Mouse (Mus musculus) midbrain, embryonic 11.5 days (tissue): Measurements from ENCODE around the gene Cblb. TPM values are rescaled to one million over a fixed set of nuclear protein-coding genes. Genes with fewer than 3 reads are reported as not detected.

Experiments used
- ATAC-seq: fragments of 200-750 bp; cut with Nextera tagmentation; 2 replicates; pipeline ENCODE4 v1.8.0; 2017; ENCODE audit warnings: moderate TSS enrichment, moderate library complexity; ENCODE audit not compliant: low FRiP score
- DNase-seq: peaks from one replicate; pipeline ENCODE4 v3.0.0; 2015; ENCODE audit warnings: low spot score; ENCODE audit errors: missing footprints
- H3K27ac ChIP-seq: fragments of 300-500 bp; sonication (generic); 2 replicates; pipeline ENCODE4 v1.5.1; 2014; ENCODE audit warnings: low read depth, low read length
- H3K27me3 ChIP-seq: fragments of 300-500 bp; sonication (generic); 2 replicates; pipeline ENCODE4 v1.6.1; 2014; ENCODE audit warnings: mild to moderate bottlenecking, low read length, moderate library complexity, mixed read lengths; ENCODE audit not compliant: control insufficient read depth, insufficient read depth
- H3K36me3 ChIP-seq: fragments of 300-500 bp; sonication (generic); 2 replicates; pipeline ENCODE4 v1.6.1; 2014; ENCODE audit warnings: mild to moderate bottlenecking, low read length, moderate library complexity, mixed read lengths; ENCODE audit not compliant: control insufficient read depth, insufficient read depth
- H3K4me1 ChIP-seq: fragments of 300-500 bp; sonication (generic); 2 replicates; pipeline ENCODE4 v1.6.1; 2014; ENCODE audit warnings: low read length; ENCODE audit not compliant: control insufficient read depth, insufficient read depth
- H3K4me2 ChIP-seq: fragments of 300-500 bp; sonication (generic); 2 replicates; pipeline ENCODE4 v1.6.1; 2014; ENCODE audit warnings: mild to moderate bottlenecking, moderate library complexity
- H3K4me3 ChIP-seq: fragments of 300-500 bp; sonication (generic); 2 replicates; pipeline ENCODE4 v1.5.1; 2014; ENCODE audit warnings: low read depth, low read length
- H3K9ac ChIP-seq: fragments of 300-500 bp; sonication (generic); 2 replicates; pipeline ENCODE4 v1.6.1; 2014; ENCODE audit warnings: low read length
- H3K9me3 ChIP-seq: fragments of 300-500 bp; sonication (generic); 2 replicates; pipeline ENCODE4 v1.6.1; 2016; ENCODE audit warnings: low read length; ENCODE audit not compliant: control insufficient read depth
- WGBS: fragments of 180-500 bp; shearing (Covaris S2); extraction: QIAGEN DNeasy Blood & Tissue Kit; methylation state at CpG from one replicate; pipeline ENCODE4 v1.1.7; 2014; 5-methylcytosine and 5-hydroxymethylcytosine counted together
- polyA plus RNA-seq: library from polyadenylated mRNA; unstranded; fragments of >200 nt; fragmentation: Nextera tagmentation; extraction: Ambion mirVana; gene quantifications from 2 replicates; pipeline ENCODE4 v1.2.1, GENCODE M21; 2014

Gene Cblb
- polyA plus RNA-seq, 1 experiment from 2014 or later = 38.6 TPM

DNA sequence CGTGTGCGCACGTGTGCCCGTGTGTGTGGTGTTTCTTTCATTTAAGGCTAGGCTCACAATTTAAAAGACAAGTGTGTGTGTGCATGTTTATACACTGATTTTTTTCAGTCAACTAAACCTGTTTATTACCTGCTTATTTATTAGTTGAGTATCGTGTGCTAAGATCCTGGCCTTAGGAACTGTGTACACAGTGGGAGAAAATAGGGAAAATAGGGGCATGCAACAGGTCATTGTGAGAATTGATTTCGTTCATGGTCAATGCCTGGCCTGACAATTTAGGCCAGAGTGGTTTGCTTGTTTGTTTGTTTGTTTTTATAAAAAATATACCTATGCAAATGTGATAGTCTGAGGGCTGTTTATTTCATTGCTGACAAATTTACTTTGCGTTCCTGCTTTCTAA is 13.5 kb downstream of the Cblb start:
- no peaks in the 10 kb centered on the region for H3K27me3 ChIP-seq
- H3K27ac ChIP-seq = no peak overlapping the region
- no peak for ATAC-seq
- no peak overlapping the region for H3K4me3 ChIP-seq
- no peak overlapping the region for H3K9ac ChIP-seq
- peaks cover 3% of the 10 kb centered on the region; the same call in 1 of the 2 replicates for H3K4me1 ChIP-seq
- no peaks in the 10 kb centered on the region for H3K9me3 ChIP-seq
- H3K4me2 ChIP-seq = no peak overlapping the region
- peaks cover 14% of the 10 kb centered on the region; the same call in 1 of the 2 replicates for H3K36me3 ChIP-seq
- DNase-seq = peak; percentile 69
- whole genome bisulfite sequencing = 94% methylated on average over 7 of the region's 7 CpGs

DNA sequence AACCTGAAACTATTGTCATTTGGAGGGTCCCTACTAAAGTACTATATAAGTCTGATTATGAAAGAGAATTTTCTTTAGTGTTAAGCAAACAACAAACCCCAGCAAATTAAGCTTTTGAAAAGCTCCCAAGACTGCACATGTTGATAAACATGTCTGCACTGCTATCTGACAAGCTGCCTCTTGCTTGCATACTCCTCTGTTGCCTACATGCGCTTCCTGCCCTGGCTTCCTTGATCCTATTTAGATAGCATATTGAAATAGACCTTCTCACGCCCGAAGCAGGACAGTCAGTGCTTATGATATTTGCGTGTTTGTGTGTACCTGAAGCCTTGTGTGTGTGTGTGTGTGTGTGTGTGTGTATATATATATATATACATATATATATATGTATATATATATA is 14.0 kb downstream of the Cblb start:
- Histone ChIP-seq H3K36me3 (peaks cover 12% of the 10 kb centered on the region; the same call in 1 of the 2 replicates), H3K27me3 (no peaks in the 10 kb centered on the region)
- 89% methylated on average over 4 of the region's 4 CpGs for WGBS

DNA sequence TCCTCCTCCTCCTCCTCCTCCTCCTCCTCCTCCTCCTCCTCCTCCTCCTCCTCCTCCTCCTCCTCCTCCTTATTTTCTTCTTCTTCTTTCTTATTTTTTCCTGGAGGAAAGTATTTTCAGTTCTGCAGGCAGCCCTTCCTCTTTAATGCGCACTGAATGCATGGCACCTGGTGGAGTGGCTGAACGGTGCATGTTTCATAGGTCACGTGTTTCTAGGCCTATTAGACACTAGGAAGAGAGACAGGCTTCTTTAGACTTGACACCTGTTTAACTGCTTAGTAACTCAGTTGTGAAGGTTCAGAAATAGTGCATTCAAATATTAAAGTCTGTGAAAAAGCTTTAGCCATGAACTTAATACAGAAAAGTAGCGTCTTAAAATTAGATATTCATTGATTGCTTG is 15.4 kb downstream of the Cblb start:
- Histone ChIP-seq H3K27ac (no peak overlapping the region), H3K4me3 (no peak overlapping the region), H3K36me3 (peaks cover 13% of the 10 kb centered on the region; the same call in 1 of the 2 replicates), H3K4me1 (peaks cover 3% of the 10 kb centered on the region; the same call in 1 of the 2 replicates), H3K27me3 (no peaks in the 10 kb centered on the region), H3K4me2 (no peak overlapping the region), H3K9ac (no peak overlapping the region), H3K9me3 (no peaks in the 10 kb centered on the region)
- ATAC-seq (no peak), DNase-seq (no peak)
- WGBS = 97% methylated on average over 4 of the region's 4 CpGs

More for the DNA sequence above, 14.0 kb downstream of the Cblb start:
- H3K4me3 ChIP-seq = no peak overlapping the region
- H3K4me2 ChIP-seq = no peak overlapping the region
- H3K9ac ChIP-seq = no peak overlapping the region
- H3K9me3 ChIP-seq = no peaks in the 10 kb centered on the region
- no peak for DNase-seq
- no peak overlapping the region for H3K27ac ChIP-seq
- no peak for ATAC-seq
- peaks cover 3% of the 10 kb centered on the region; the same call in 1 of the 2 replicates for H3K4me1 ChIP-seq

DNA sequence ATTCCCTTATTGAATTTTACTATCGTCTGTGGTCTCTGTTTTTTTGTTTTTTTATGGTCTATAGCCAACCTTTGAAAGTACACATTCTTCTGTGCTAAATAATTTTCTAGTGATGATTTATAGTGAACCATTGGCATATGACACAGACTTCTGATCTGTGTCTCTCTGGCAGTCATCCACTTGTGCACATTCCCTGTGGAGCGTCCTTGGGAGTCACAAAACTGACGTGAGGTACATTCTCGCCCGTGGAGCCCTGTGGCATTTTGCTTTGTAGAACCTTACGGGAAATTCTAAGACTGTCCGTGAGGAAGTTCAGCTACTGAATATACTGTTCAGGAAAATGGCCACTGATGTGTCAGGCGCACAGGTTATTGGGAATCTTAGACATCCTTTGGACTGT is 20.1 kb downstream of the Cblb start:
- no peak for ATAC-seq
- Histone ChIP-seq H3K4me3 (no peak overlapping the region), H3K27ac (no peak overlapping the region), H3K9ac (no peak overlapping the region), H3K4me1 (0 out of 2 replicates have a peak, but pooled peaks cover 8% of the 10 kb centered on the region), H3K9me3 (no peaks in the 10 kb centered on the region), H3K27me3 (no peaks in the 10 kb centered on the region), H3K4me2 (no peak overlapping the region), H3K36me3 (peaks cover 13% of the 10 kb centered on the region; the same call in 1 of the 2 replicates)
- DNase-seq = no peak
- 94% methylated on average over 8 of the region's 8 CpGs for WGBS

DNA sequence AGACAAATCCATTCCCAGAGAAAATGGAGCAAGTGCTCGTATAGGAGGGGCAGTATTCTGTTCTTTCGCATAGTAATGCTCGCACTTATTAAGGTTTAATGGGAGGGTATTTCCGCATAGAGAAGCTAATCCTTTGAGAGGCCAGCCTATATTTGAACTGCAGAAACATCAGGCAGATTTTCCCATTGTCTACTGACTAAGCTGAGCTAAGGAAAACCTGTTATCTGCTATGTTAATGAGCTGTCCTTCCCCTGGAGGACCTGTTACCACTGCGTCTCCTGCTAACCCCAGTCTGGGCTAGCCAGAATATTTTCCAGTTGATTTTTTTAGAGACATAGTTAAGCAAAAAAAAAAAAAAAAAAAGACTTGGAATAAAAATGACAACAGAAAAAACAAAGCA is 21.7 kb downstream of the Cblb start:
- no peak overlapping the region for H3K4me2 ChIP-seq
- ATAC-seq (peak; percentile 78), DNase-seq (no peak)
- no peak overlapping the region for H3K9ac ChIP-seq
- H3K4me3 ChIP-seq = no peak overlapping the region
- H3K27ac ChIP-seq = no peak overlapping the region
- H3K4me1 ChIP-seq = 0 out of 2 replicates have a peak, but pooled peaks cover 8% of the 10 kb centered on the region
- WGBS = 34% methylated on average over 5 of the region's 5 CpGs
- peaks cover 7% of the 10 kb centered on the region; the same call in 1 of the 2 replicates for H3K36me3 ChIP-seq
- H3K9me3 ChIP-seq = no peaks in the 10 kb centered on the region
- H3K27me3 ChIP-seq = no peaks in the 10 kb centered on the region

DNA sequence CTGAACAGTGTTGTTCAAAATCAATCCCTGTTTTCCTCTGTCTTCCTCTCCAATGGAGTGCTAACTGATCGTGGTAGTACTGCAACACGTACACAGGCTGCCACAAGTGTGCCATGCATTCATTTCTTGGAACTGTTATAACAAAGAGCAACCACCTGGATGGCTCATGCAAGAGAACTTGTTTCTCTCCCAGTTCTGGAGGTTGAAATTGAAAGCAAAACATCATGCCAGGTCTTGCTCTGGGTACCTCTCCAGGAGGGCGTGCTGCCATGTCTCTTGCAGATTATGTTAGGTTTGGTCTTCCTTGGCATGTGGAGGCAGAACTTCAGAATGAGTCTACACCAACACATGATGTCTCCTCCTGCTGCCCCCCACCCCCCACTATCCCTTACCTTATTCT is 24.2 kb downstream of the Cblb start:
- H3K36me3 ChIP-seq = peaks cover 2% of the 10 kb centered on the region; the same call in 1 of the 2 replicates
- DNase-seq (no peak), ATAC-seq (no peak)
- H3K4me2 ChIP-seq = no peak overlapping the region
- H3K9ac ChIP-seq = no peak overlapping the region
- no peaks in the 10 kb centered on the region for H3K27me3 ChIP-seq
- H3K27ac ChIP-seq = no peak overlapping the region
- H3K9me3 ChIP-seq = no peaks in the 10 kb centered on the region
- 94% methylated on average over 3 of the region's 3 CpGs for WGBS
- no peak overlapping the region for H3K4me3 ChIP-seq
- peaks cover 8% of the 10 kb centered on the region; the same call in 1 of the 2 replicates for H3K4me1 ChIP-seq

DNA sequence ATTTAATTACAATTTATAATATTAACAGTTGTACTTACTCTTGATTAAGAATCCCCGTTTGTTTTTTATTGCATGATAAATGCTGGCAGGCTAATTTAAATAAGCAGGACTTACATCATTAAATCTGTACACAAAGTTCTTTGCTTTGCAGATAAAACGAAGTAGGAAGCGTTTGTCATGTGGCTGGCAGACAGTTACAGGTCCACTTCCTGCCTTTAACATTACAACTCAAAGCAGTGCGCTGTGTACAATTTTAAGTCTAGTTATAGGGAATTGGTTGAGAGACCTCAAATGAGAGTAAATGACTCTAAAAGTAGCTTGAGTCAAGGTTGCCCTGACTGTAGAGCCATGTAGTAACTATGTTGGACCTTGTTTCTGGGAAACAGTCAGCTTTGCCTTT is 25.1 kb downstream of the Cblb start:
- WGBS = 88% methylated on average over 4 of the region's 4 CpGs
- Histone ChIP-seq H3K9ac (no peak overlapping the region), H3K4me1 (peaks cover 8% of the 10 kb centered on the region; the same call in 1 of the 2 replicates), H3K36me3 (peaks cover 1% of the 10 kb centered on the region; the same call in 1 of the 2 replicates), H3K4me3 (no peak overlapping the region), H3K4me2 (no peak overlapping the region), H3K9me3 (no peaks in the 10 kb centered on the region), H3K27ac (no peak overlapping the region), H3K27me3 (no peaks in the 10 kb centered on the region)
- DNase-seq (no peak), ATAC-seq (no peak)

DNA sequence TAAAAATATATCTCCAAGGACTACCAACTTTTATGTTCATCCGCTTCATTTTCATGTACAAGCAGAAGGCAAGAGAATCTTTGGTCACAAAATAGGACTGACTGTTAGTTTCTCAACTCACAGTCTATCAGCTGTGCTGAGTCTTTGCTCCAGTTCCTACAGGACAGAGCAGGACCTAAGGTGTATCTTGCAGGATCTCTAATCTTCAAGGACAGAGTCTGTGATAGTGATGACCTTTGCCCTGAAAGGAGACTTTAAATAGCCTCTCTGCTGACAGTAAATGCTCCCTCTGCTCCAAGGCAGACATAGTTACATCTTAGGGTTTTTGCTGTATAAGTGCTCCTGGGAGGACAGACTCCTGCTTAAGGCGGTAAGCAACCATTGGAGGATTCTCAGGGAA is 26.3 kb downstream of the Cblb start:
- H3K4me2 ChIP-seq = no peak overlapping the region
- no peak for ATAC-seq
- H3K36me3 ChIP-seq = no peaks in the 10 kb centered on the region
- no peak overlapping the region for H3K27ac ChIP-seq
- no peak for DNase-seq
- H3K9ac ChIP-seq = no peak overlapping the region
- no peaks in the 10 kb centered on the region for H3K9me3 ChIP-seq
- 93% methylated on average over 2 of the region's 2 CpGs for WGBS
- peaks cover 8% of the 10 kb centered on the region; the same call in 1 of the 2 replicates for H3K4me1 ChIP-seq
- H3K27me3 ChIP-seq = no peaks in the 10 kb centered on the region
- H3K4me3 ChIP-seq = no peak overlapping the region

DNA sequence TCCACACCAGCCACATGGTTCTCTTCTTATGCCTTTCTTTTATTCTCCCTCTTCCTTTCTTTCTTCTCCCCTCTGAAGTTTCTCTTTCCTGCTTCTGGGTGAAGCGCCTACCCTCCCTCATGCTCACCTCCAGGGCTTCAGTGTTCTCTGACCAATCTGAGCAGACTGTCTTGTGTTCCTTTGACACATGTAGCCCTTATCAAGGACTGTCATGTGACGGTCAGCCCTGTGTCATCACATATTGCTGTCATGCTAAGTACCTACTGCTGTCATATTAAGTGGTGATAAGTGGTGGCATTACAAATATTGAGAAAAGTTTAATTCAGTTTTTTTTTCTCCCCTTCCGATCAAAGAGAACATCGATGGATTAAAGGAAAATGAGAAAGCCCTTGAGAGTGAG is 28.5 kb downstream of the Cblb start:
- Histone ChIP-seq H3K9ac (no peak overlapping the region), H3K27me3 (no peaks in the 10 kb centered on the region), H3K4me3 (no peak overlapping the region), H3K4me2 (no peak overlapping the region), H3K36me3 (no peaks in the 10 kb centered on the region), H3K4me1 (peaks cover under 1% of the 10 kb centered on the region; the same call in 1 of the 2 replicates), H3K27ac (no peak overlapping the region), H3K9me3 (no peaks in the 10 kb centered on the region)
- DNase-seq (no peak), ATAC-seq (no peak)
- WGBS = 87% methylated on average over 4 of the region's 4 CpGs
